Mouse (Mus musculus): ENCODE measurements around the gene Myadm. TPM values are rescaled to one million over a fixed set of nuclear protein-coding genes. Genes with fewer than 3 reads are reported as not detected.

Myadm gene
- total RNA-seq, 1 experiment, result 80.8 TPM

GRCm38 (mm10) chr7:3338286-3338935, 49.5 kb downstream of the Myadm start:
- Histone ChIP-seq H3K36me3 (ENCODE audit: control insufficient read depth, insufficient read depth, low read length, poor library complexity, severe bottlenecking) (peaks cover 8% of the 10 kb centered on the region), H3K9ac (ENCODE audit: insufficient read depth, low read depth, low read length, poor library complexity, severe bottlenecking) (peak overlapping the region; percentile 44), H3K9me3 (ENCODE audit: control insufficient read depth, insufficient read depth, low read depth, low read length) (no peaks in the 10 kb centered on the region), H3K4me3 (ENCODE audit: insufficient read depth in 1 of 2, low read depth in 1 of 2, low read length in 2 of 2, poor library complexity in 1 of 2, severe bottlenecking in 1 of 2) (peak overlapping the region; percentile 60 to 65), H3K27ac (ENCODE audit: insufficient read depth, low read depth, low read length, poor library complexity, severe bottlenecking) (0 out of 2 replicates have a peak overlapping the region, but pooled peaks have one; percentile 11), H3K4me1 (ENCODE audit: control insufficient read depth in 2 of 2, insufficient read depth in 2 of 2, low read length in 2 of 2, poor library complexity in 1 of 2) (peaks cover 1 to 4% of the 10 kb centered on the region in 2 experiments; a peak in 2 of 4 replicates)
- TF ChIP-seq ZNF384 (IDR thresholded peaks at IDR 0.05; ENCODE audit: low read depth, low read length), result no peak
- TF ChIP-seq ZC3H11A (IDR thresholded peaks at IDR 0.05; ENCODE audit: borderline replicate concordance, low read depth, low read length), result no peak
- no peak for TF ChIP-seq HCFC1 (IDR thresholded peaks at IDR 0.05; ENCODE audit: borderline replicate concordance, insufficient read depth, low read length)
- TF ChIP-seq CHD2 (IDR thresholded peaks at IDR 0.05; ENCODE audit: low read depth, low read length), result no peak
- TF ChIP-seq MAFK (IDR thresholded peaks at IDR 0.05; ENCODE audit: insufficient read depth, low read depth, low read length), result no peak
- in situ Hi-C loops (cut with MboI; ENCODE audit: low sequenced_read_pairs in 2 of 2, unreplicated experiment in 2 of 2), result no loop called here
- no peak for DNase-seq (ENCODE audit: low read depth, low spot score)

- peak overlapping the region; percentile 60 to 65 for H3K4me3 ChIP-seq (ENCODE audit: insufficient read depth in 1 of 2, low read depth in 1 of 2, low read length in 2 of 2, poor library complexity in 1 of 2, severe bottlenecking in 1 of 2)
- H3K36me3 ChIP-seq (ENCODE audit: control insufficient read depth, insufficient read depth, low read length, poor library complexity, severe bottlenecking), result peaks cover 10% of the 10 kb centered on the region
- in situ Hi-C loops (cut with MboI; ENCODE audit: low sequenced_read_pairs in 2 of 2, unreplicated experiment in 2 of 2), result no loop called here
- H3K4me1 ChIP-seq (ENCODE audit: control insufficient read depth in 2 of 2, insufficient read depth in 2 of 2, low read length in 2 of 2, poor library complexity in 1 of 2), result peaks cover 0 to 4% of the 10 kb centered on the region in 2 experiments; a peak in 2 of 4 replicates
- 0 out of 2 replicates have a peak overlapping the region, but pooled peaks have one; percentile 11 for H3K27ac ChIP-seq (ENCODE audit: insufficient read depth, low read depth, low read length, poor library complexity, severe bottlenecking)
- TF ChIP-seq ZC3H11A (IDR thresholded peaks at IDR 0.05; ENCODE audit: borderline replicate concordance, low read depth, low read length), result no peak
- H3K9ac ChIP-seq (ENCODE audit: insufficient read depth, low read depth, low read length, poor library complexity, severe bottlenecking), result peak overlapping the region; percentile 44
- no peaks in the 10 kb centered on the region for H3K9me3 ChIP-seq (ENCODE audit: control insufficient read depth, insufficient read depth, low read depth, low read length)
- no peak for DNase-seq (ENCODE audit: low read depth, low spot score)
These were observed 50.1 kb downstream of the Myadm start for GRCm38 (mm10) chr7:3339010-3339409.

- in situ Hi-C loops (cut with MboI; ENCODE audit: low sequenced_read_pairs in 2 of 2, unreplicated experiment in 2 of 2), result no loop called here
- H3K36me3 ChIP-seq (ENCODE audit: control insufficient read depth, insufficient read depth, low read length, poor library complexity, severe bottlenecking), result peaks cover 10% of the 10 kb centered on the region
- DNase-seq (ENCODE audit: low read depth, low spot score), result no peak
- no peak overlapping the region for H3K9ac ChIP-seq (ENCODE audit: insufficient read depth, low read depth, low read length, poor library complexity, severe bottlenecking)
- peaks cover 10 to 11% of the 10 kb centered on the region in 2 experiments for H3K4me1 ChIP-seq (ENCODE audit: control insufficient read depth in 2 of 2, insufficient read depth in 2 of 2, low read length in 2 of 2, poor library complexity in 1 of 2)
- H3K27ac ChIP-seq (ENCODE audit: insufficient read depth, low read depth, low read length, poor library complexity, severe bottlenecking), result no peak overlapping the region
- TF ChIP-seq HCFC1 (IDR thresholded peaks at IDR 0.05; ENCODE audit: borderline replicate concordance, insufficient read depth, low read length), result no peak
- H3K9me3 ChIP-seq (ENCODE audit: control insufficient read depth, insufficient read depth, low read depth, low read length), result no peaks in the 10 kb centered on the region
- no peak overlapping the region for H3K4me3 ChIP-seq (ENCODE audit: insufficient read depth in 1 of 2, low read depth in 1 of 2, low read length in 2 of 2, poor library complexity in 1 of 2, severe bottlenecking in 1 of 2)
These were observed 55.0 kb downstream of the Myadm start for GRCm38 (mm10) chr7:3343861-3344260.

GRCm38 (mm10) chr7:3345301-3345700, 56.4 kb downstream of the Myadm start:
- Histone ChIP-seq H3K4me3 (ENCODE audit: insufficient read depth in 1 of 2, low read depth in 1 of 2, low read length in 2 of 2, poor library complexity in 1 of 2, severe bottlenecking in 1 of 2) (no peak overlapping the region), H3K27ac (ENCODE audit: insufficient read depth, low read depth, low read length, poor library complexity, severe bottlenecking) (no peak overlapping the region; the same call in 1 of the 2 replicates), H3K9me3 (ENCODE audit: control insufficient read depth, insufficient read depth, low read depth, low read length) (no peaks in the 10 kb centered on the region), H3K9ac (ENCODE audit: insufficient read depth, low read depth, low read length, poor library complexity, severe bottlenecking) (no peak overlapping the region), H3K4me1 (ENCODE audit: control insufficient read depth in 2 of 2, insufficient read depth in 2 of 2, low read length in 2 of 2, poor library complexity in 1 of 2) (peaks cover 17% of the 10 kb centered on the region in 2 experiments), H3K36me3 (ENCODE audit: control insufficient read depth, insufficient read depth, low read length, poor library complexity, severe bottlenecking) (peaks cover 12% of the 10 kb centered on the region)
- in situ Hi-C loops (cut with MboI; ENCODE audit: low sequenced_read_pairs in 2 of 2, unreplicated experiment in 2 of 2), result no loop called here
- no peak for DNase-seq (ENCODE audit: low read depth, low spot score)
- TF ChIP-seq HCFC1 (IDR thresholded peaks at IDR 0.05; ENCODE audit: borderline replicate concordance, insufficient read depth, low read length), result no peak

Measured in ES-E14 (cell line).